Mouse (Mus musculus) left cerebral cortex, adult 11 months (tissue): ENCODE measurements around the gene Gm20388.
A peak's percentile ranks its signal among the peaks of the same experiment; 100 is the strongest.

ENCODE experiments used
- DNase-seq: peaks from one replicate; pipeline ENCODE4 v3.0.0; 2022; ENCODE audit warnings: low spot score

Gene Gm20388

GRCm38 (mm10) chr8:124331706-124332105 lies 4421.1 kb downstream of the Gm20388 start:
- DNase-seq, result no peak

GRCm38 (mm10) chr8:124336302-124336701 lies 4425.7 kb downstream of the Gm20388 start:
- no peak for DNase-seq

GRCm38 (mm10) chr8:124339742-124340141 lies 4429.1 kb downstream of the Gm20388 start:
- DNase-seq, result no peak

GRCm38 (mm10) chr8:124340360-124341068 lies 4429.9 kb downstream of the Gm20388 start:
- DNase-seq, result no peak

- DNase-seq, result no peak
Observed at GRCm38 (mm10) chr8:124343151-124343550, 4432.5 kb downstream of the Gm20388 start.

GRCm38 (mm10) chr8:124343991-124344390 lies 4433.4 kb downstream of the Gm20388 start:
- DNase-seq, result no peak

GRCm38 (mm10) chr8:124345098-124345497 lies 4434.5 kb downstream of the Gm20388 start:
- DNase-seq, result no peak

- no peak for DNase-seq
Observed at GRCm38 (mm10) chr8:124346852-124347523, 4436.3 kb downstream of the Gm20388 start.

GRCm38 (mm10) chr8:124348087-124348486 lies 4437.4 kb downstream of the Gm20388 start:
- DNase-seq, result no peak

- peak; percentile 61 for DNase-seq
Observed at GRCm38 (mm10) chr8:124349663-124350062, 4439.0 kb downstream of the Gm20388 start.

GRCm38 (mm10) chr8:124351636-124352035 lies 4441.0 kb downstream of the Gm20388 start:
- DNase-seq, result no peak

- DNase-seq, result no peak
Observed at GRCm38 (mm10) chr8:124360911-124361310, 4450.3 kb downstream of the Gm20388 start.

GRCm38 (mm10) chr8:124361773-124362427 lies 4451.3 kb downstream of the Gm20388 start:
- DNase-seq, result no peak

- no peak for DNase-seq
Observed at GRCm38 (mm10) chr8:124362589-124362988, 4451.9 kb downstream of the Gm20388 start.

- no peak for DNase-seq
Observed at GRCm38 (mm10) chr8:124363337-124363736, 4452.7 kb downstream of the Gm20388 start.

- DNase-seq, result no peak
Observed at GRCm38 (mm10) chr8:124368213-124368612, 4457.6 kb downstream of the Gm20388 start.

- no peak for DNase-seq
Observed at GRCm38 (mm10) chr8:124370422-124371183, 4460.0 kb downstream of the Gm20388 start.

GRCm38 (mm10) chr8:124371410-124372123 lies 4460.9 kb downstream of the Gm20388 start:
- no peak for DNase-seq

- no peak for DNase-seq
Observed at GRCm38 (mm10) chr8:124373753-124374152, 4463.1 kb downstream of the Gm20388 start.

- no peak for DNase-seq
Observed at GRCm38 (mm10) chr8:124375168-124375567, 4464.5 kb downstream of the Gm20388 start.

- no peak for DNase-seq
Observed at GRCm38 (mm10) chr8:124375727-124376126, 4465.1 kb downstream of the Gm20388 start.

GRCm38 (mm10) chr8:124376406-124376805 lies 4465.8 kb downstream of the Gm20388 start:
- DNase-seq, result no peak
